Mouse (Mus musculus) Muller cell, postnatal 12 days (primary cell): ENCODE measurements around the gene Abhd17a.

Experiments
- DNase-seq: peaks from one replicate; pipeline ENCODE4 v3.0.0-alpha.2; 2015; ENCODE audit errors: inconsistent ontology term

The Abhd17a gene

DNA sequence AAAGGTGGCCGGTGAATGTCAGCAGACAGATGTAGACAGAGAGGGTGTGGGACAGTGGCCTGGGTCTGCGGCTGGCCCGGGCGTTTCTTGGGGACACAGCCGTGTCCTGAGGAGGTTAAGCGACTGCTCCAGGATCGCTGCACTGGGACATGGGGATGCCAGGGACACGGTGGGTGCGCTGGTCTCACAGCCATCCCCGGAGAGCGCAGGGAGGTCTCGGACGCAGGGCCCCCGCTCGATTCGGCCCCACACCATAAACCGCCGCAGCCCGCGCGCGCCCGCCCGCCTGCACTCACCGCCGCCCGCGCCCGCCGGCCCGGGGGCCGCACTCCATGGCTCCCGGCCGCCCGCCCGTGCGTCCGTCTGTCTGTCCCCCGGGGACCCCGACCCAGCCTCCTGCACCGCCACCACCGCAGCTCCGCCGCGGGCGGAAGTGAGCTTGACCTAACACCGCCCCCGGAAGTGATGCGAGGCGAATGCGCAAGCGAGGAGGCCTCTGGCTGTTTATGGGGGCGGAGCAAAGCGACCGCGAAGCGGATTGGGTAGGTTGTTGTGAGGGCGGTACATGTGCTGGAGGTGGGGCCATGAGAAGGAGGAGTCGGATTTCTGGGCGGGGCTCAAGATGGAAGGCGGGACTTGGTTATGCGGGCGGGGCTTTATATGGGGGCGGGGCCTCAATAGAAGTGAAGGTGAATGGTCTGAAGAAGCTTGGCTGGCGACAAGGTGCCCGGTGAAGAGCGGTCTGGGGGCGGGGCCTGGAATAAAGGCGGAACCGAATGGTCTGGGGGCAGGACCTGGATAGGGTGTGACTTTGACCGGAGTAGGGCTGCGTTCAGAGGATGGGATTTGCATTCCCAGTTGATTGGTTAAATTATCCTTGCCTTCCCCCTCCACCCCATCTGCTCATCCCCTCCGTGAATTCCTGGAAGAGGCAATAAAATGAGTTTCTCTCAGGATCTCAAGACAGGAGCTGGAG is at the start of gene Abhd17a:
TSS of gene Abhd17a (minus strand) at position 463 of the 976 bp plus-strand sequence.
- DNase-seq = peak; percentile 97

DNA sequence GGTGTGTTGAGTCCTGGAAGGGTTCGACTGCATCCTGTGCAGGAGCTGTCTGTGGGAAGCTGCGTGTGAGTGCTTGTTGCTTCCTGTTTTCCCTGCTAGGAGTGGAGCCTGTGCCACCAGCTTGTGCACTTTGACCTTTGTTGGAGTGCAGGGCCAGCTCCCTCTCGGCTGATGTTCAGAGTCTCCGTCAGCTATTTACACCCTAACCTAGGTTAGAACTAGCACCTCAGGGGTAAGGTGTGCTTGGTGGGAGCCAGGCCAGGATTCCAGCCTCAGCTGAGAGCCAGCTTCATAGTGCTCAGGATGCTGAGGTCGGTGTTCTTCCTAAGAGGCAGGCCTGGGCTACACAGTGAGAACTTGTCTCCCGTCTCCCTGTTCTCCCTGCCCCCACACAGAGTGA is 45.2 kb upstream of the Abhd17a start:
- no peak for DNase-seq

DNA sequence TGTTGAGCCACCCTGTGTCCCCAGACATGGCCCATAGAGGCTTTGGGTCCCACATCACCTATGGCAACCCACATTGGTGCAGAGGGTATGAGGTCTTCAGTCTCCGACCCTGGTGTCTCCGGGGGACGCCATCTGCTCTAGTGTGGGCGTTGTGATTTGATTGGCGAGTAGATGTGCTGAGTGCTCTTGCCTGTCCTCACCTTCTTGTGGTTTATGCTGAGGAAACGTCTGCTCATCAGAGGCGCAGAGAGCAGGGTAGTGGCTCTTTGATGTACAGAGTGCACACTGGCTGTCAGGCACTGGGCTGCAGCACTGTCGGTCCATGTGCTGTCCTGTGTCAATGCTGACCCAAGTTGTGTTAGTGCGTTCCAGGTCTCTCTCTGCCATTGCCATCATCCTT is 38.8 kb upstream of the Abhd17a start:
- no peak for DNase-seq

DNA sequence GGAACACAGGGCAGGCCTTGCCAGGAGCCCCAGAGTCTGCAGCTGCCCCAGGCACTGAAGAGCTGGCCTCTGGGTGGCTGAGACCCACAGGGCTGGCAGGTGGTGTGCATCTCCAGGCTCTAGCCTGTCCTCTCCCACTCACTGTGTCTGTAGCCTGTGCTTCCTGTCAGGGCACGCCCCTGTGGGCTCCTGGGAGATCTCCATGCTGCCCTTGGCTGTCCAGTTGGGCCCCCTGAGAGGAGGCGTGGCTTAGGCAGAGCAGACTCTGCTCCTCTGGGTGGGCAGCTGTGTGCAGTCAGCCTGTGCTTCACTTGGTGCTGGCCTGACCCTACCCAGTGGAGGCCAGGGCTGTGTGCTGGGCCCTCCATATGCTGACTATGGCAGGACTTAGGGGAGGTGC is 37.5 kb upstream of the Abhd17a start:
- no peak for DNase-seq

DNA sequence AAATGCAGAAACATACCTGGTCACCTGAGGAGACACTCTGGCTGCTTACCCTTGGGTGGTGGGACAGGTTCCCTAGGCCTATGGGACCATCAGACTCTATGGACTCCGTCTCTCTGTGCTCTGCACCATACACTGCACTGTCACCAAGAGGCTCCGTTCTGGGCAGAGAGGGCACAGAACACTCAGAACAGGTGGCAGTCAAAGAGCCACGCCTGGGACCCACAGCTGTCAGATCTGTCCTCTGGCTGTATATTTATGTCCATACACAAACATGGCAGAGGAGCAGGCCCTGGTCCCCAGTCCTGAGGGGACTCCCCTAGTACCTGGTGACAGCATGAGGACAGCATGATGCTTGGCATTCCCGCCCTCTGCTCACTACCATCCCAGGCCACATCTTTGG is 35.6 kb upstream of the Abhd17a start:
- DNase-seq = no peak

DNA sequence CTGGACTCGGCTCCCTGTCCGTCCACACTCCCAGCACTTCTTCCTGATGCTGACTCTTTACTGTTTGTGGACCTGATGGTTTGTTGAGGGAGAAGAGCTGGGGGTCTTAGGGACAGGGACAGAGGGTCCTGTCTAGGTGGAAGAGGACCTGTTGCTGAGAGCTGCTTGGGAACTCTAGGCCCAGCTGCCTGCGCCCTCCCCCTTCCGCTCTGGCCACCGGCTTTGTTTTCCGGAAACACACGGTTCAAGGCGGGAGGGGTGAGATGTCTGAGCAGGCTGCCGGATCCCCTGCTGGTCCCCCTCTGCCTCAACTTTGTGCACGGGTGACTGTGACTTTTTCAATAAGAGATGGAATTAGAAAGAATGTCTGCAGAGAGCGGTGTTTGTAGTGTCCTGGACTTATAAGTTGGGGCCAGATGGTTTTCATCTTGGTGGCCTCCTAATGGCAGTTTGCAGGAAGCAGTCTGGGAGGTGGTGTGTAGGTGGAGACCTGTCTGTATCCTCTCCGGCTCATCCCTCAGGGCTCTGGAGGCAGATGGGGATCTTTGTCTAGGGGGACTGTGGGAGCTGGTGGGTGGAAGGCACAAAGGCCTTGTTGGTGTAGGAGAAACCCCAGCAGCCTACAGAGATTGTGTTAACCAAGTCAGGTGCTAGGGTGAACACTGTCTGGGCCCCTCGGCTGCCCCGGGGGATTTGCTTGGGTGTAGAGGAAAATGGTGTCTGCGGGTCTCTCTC is 33.5 kb upstream of the Abhd17a start:
- peak; percentile 78 for DNase-seq

DNA sequence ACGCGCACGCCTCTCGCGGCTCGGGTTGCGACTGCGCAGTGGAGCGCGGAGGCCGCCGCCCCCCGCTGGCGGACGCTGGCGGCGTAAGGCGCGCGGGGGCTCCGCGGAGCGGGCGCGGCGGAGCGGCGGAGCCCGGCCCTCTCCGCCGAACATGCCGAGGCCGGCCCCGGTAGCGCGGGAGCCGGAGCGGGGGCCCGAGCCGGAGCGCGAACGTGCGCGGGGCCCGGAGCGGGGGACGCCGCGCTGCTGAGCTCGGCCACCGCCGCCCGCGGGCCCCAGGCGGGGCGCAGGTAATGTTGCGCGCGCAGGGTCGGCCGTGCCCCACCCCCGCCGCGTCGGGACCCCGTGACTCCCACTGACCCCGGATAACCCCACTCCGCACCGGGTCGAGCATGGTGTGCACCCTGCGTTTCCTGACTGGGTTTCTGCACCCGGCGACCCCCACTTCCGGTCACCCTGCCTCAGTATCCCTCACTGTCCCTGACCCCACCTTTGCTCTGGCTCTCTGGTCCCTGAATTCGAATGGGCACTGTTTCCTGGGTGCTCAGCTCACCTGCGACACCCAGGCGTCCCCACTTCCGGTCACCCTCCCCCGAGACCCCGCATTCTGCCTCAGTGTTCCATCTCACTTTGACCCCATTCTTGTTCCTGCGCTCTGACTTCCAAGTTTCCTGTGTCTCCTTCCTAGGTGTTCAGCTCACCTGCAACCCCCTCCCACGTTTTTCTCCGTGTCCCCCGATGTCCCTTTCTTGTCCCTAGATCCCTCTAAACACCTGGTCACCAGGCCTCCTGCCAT is 32.7 kb upstream of the Abhd17a start, which contains the start of gene Csnk1g2:
TSS of gene Csnk1g2 (plus strand) at position 178 of the 796 bp plus-strand sequence.
- DNase-seq = no peak

DNA sequence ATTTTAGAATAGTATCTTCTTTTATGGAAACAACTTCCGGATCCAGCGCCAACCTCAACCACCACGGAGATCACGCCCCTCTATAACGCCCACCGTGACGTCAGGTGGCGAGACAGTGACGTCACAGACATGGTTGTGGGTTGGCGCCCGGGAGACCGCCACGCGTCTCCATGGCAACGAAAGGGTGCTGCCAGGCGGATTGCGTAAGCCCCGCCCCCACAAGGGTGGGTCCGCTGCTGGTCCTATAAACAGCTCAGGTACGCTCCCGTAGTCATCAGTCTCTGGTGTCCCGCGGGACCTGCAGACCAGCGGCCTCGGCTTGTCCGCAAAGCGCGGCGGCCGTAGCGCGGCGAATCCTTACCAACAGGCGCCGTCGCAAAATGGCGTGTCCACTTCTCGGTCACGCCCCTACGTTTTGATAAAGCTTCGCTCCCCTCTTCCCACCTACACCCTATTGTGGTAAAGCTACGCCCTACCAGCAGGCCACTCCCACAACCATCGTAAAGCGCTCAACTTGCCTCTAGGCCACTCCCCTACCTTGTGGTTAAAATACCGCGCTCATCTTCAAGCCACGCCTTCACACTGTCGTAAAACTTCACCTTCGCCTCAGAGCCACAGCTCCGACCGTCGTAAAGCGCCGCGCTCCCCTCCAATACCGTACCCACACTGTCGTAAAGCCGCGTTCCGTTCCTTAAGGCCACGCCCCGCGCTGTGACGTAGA is 32.0 kb upstream of the Abhd17a start:
- peak; percentile 99 for DNase-seq

DNA sequence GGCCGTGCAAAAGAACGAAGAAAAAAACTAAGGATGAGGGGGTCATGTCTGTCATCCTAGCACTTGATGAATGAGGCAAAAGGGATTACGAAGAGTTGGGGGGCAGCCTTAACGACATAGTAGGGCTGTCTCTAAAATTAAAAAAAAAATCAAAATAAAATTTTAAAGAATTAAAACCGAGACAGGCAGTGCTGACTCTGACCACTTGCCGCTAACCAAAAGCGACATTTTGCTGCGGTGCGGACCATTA is 31.5 kb upstream of the Abhd17a start:
- no peak for DNase-seq

DNA sequence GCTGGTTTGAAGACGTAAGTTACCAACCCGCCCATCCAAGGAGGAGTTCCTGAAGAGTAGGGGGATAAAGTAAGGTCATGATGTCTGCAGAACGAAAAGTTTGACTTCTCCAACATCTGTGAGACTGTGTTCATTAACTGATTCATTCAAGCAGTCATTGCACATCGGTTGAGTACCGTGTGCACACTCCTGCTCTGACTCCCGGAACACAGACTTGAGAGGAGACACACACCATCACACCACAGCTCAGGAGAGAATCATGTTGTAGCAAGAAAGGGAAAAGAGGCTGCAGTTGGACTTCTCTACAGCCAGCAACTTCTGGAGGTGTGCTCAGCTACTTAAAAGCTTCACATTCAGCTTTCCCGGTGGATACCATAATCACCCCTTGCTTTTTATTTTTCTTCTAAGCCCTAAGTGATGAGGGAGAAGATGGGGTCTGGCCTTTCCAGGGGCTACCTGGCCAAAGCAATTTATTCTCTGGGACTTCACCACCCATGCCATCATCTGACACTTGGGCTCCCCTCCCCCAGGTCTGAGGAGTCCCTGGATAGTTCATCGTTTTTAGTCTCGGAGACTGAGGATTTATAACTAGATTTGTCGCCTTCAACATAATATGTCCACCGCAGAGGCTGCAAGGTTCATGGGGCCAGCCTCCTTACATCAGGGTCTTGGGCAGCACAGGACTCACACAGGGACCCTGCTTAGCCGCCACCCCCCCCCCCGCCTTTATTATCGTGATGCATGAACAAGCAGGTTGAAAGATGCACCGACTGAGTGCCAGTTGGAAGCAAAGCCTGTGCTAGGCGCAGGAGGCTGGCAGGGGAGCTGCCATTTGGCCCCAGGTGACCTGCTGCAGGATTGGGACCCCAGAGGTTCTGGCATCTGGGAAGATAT is 30.9 kb upstream of the Abhd17a start:
- no peak for DNase-seq

DNA sequence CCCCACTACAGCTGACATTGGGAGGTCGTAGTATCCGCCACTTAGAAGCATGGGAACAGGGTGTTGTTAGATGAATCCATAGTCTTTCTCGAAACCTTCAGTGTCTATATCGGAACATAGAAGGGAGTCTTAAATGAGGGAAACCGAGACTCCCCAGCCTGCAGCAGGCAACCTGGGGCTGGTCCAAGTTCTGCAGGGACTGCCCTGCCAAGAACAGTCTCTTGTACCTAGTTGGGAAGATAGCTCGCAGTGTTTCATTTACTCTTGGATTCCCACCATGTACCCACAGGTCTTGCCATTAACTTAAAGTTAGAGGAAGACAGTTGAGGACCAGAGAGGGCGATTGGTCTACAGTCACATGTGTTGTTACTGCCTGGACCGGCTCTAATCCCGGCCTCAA is 30.2 kb upstream of the Abhd17a start:
- DNase-seq = no peak

DNA sequence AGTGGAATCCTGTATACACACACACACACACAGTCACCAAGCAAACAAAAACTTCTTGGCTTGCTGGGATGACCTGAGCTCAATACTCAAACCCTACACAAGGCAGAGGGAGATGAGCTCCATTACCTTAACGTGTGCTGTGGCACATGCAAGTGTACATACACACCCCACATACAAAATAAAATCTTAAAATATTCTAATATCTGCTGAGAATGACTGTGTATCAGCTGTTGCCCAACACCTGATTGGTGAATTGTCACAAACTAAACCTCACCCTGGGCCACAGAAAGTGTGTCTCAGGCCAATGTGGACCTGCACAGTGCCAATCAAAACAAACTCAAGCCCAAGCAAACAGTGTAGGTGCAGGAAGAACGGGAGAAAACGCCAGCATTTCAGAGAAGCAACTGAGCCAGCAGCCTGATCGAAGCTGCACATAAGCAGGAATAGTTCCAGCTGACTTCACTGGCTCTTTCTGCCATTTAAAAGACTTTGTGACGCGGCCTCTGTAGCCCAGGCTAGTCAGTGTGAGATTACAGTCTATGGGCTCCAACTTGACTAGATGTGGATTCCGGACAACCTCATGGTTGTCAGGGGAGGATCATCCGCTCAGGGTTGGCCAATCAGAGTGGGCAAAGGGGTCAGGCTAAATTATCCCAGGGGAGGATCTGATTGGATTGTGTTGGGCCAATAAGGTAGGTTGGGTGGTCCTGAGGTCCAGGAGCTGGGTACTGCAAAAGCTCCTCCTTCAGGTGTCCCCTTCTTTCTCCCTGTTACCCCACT is 29.5 kb upstream of the Abhd17a start:
- DNase-seq = no peak

DNA sequence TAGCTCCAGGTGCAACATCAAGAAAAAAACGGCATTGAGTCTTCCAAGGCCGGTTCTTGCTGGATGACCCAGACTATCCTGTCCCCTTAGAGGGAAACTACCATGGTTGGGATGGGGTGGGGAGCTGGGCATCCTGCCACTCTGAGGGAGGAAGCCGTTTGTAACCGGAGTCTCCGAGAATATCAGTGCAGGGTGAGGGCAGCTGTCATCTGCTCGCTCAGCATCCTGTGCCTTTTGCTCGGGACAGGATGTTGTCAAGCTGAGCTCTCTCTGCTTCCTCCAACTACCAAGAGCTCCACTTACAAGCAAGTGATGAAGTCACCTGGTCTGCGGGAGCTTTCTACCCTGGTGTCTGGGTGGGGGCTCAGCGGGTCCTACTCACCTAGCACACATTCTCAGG is 28.0 kb upstream of the Abhd17a start:
- DNase-seq = no peak

DNA sequence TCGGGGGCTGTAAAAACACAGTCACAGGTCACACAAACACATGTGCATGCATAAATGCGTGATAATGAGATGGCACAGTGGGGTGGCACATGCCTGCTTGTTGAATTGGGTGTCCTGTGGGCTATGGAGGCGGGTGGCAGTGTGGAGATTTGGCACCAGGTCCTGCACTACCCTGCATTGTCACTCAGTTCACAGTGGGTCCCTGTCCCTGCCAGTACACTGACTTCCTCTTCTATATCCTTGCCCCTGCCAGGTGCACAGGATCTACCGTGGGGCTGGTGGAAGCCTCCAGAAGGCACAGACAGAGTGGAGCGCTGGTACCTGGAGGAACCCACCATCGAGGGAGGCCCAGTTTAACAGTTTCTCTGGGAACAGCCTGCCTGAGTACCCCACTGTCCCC is 24.2 kb upstream of the Abhd17a start:
- DNase-seq = no peak

DNA sequence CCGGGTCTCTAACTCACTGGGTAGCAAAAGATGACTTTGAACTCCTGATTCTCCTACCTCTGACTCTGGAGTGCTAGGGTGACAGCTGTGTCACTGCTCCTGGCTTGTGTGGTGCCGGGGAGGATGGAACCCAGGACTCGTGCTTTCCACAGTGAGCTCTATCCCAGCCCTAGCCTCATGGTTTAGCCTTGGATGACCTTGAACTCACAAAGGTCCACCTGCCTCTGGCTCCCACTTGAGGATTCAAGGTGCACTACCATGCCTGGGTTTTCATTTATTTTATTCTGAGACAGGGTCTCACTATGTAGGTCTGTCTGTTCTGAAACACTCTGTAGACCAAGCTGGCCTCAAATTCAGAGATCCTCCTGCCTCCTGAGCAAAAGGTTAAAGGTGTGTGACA is 23.7 kb upstream of the Abhd17a start:
- no peak for DNase-seq

DNA sequence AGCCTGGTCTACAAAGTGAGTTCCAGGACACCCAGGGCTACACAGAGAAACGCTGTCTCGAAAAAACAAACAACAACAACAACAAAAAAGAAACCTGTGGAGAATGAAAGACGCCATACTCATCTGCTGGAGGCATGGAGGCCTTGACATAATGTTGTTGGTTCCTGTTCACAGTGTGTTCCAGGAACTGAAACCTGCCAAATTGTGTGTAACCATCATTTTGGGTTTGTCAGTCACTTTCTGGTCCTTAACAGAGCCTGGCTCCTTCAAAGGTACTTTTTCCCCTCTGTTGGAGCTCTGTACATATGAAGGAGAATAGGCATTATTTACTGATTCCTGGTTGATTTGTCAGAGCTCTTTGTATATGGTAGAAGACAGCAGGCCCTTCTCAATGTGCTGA is 21.8 kb upstream of the Abhd17a start:
- no peak for DNase-seq

DNA sequence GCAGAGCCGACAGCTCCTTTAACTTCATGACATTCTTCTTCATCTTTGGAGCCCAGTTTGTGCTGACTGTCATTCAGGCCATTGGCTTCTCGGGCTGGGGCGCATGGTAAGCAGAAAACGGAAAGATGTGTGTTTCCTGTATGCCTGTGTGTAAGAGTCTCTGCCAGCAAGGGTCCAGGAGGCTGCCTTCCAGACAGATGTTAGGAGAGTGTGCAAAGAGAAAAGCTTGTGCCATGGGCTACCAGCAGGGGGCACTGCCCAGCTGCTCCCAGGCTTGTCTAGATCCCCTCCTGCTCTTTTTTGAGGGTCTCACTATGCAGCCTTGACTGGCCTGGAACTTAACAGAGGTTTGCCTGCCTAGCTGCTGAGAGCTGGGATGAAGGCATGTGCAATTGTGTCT is 20.9 kb upstream of the Abhd17a start:
- peak; percentile 29 for DNase-seq

DNA sequence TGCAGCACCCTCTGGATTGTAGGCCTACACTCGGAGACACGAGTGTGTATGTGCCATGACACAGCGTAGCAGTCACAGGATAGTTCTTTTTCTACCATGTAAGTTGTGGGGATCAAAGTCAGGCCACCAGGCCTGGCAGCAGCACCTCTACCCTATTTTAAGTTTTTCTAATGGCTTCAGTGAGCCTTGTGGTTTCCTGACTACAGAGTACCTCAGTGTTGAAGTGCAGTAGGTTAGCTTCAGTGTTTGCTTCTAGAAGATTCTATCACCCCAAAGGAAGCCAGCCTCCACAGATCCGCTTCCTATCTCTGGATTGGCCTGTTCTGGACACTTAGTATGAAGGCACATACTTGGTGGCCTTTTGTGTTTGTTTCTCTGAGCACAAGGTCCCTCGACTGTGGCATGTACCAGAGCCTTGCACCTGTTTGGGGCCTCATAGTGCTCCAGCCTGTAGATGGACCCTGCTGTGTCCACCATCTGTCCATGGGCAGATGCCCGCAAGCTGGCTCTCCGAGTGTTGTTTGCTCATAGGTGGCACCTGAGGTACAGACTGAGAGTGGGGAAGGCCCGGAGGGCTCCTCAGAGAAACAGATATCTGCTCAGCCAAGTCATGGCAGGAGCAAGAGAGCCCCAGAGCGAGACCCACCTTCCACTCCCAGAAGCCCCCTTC is 20.1 kb upstream of the Abhd17a start:
- DNase-seq = no peak

DNA sequence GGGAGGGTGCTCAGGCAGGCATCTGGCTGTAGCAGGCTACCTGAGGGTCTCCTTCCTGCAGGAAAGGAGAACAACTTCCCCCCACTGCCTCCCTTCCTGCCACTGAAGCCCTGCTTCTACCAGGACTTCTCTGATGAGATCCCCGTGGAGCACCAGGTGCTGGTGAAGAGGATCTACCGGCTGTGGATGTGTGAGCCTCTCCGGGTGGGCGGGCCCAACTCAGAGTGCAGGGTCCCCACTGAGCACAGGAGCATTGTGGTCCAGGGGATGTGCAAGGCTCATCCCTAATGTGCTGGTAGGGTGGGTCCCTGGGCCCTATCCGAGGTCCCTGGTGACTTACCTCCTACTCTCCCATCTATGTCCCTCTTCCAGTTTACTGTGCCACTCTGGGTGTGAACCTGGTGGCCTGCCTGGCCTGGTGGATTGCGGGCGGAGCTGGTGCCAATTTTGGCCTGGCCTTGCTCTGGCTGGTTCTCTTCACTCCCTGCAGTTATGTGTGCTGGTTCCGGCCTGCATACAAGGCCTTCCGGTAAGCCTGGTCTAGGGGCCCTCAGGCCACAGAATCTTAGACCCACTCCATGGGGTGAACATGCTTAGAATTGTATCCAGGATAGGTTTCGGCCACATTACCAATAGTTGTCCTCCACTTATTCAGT is 19.3 kb upstream of the Abhd17a start:
- no peak for DNase-seq
